Mouse (Mus musculus) ES-Bruce4 (cell line): Measurements from ENCODE around the gene Tmem263. TPM values are rescaled to one million over a fixed set of nuclear protein-coding genes. Genes with fewer than 3 reads are reported as not detected.

Experiments
- H3K27ac ChIP-seq: 2 replicates; pipeline ENCODE4 v1.5.1; 2012; ENCODE audit warnings: low read length, inconsistent platforms; ENCODE audit not compliant: insufficient read depth
- H3K27me3 ChIP-seq: 2 replicates; pipeline ENCODE4 v1.6.1; 2012; ENCODE audit warnings: mild to moderate bottlenecking, low read length, inconsistent platforms; ENCODE audit not compliant: control insufficient read depth, poor library complexity, insufficient read depth, severe bottlenecking
- H3K36me3 ChIP-seq: 2 replicates; pipeline ENCODE4 v1.6.1; 2012; ENCODE audit warnings: inconsistent platforms, mild to moderate bottlenecking, low read length, moderate library complexity; ENCODE audit not compliant: control insufficient read depth, poor library complexity, insufficient read depth, severe bottlenecking
- H3K4me1 ChIP-seq: one replicate; pipeline ENCODE4 v1.8.1; 2011; ENCODE audit warnings: low read length; ENCODE audit not compliant: control insufficient read depth, insufficient read depth
- H3K4me3 ChIP-seq: 2 replicates; pipeline ENCODE4 v1.5.1; 2011; ENCODE audit warnings: low read depth, mild to moderate bottlenecking, low read length
- H3K9ac ChIP-seq: 2 replicates; pipeline ENCODE4 v1.6.1; 2012; ENCODE audit warnings: low read depth, mild to moderate bottlenecking, inconsistent platforms; ENCODE audit not compliant: poor library complexity, severe bottlenecking
- H3K9me3 ChIP-seq: replicated peaks from 2 replicates; pipeline ENCODE4 v1.6.1; 2012; ENCODE audit warnings: mild to moderate bottlenecking, low read length, inconsistent platforms; ENCODE audit not compliant: control insufficient read depth, poor library complexity, insufficient read depth, severe bottlenecking
- CTCF ChIP-seq: IDR thresholded peaks from one replicate; pipeline ENCODE4 v1.8.1; 2011; ENCODE audit warnings: low read depth, low read length
- EP300 ChIP-seq: IDR thresholded peaks from 2 replicates; pipeline ENCODE4 v1.6.1; 2011; ENCODE audit warnings: low read depth, low read length; ENCODE audit not compliant: insufficient read depth
- POLR2A ChIP-seq: IDR thresholded peaks from one replicate; pipeline ENCODE4 v1.8.1; 2011; ENCODE audit warnings: low read length; ENCODE audit not compliant: insufficient read depth
- polyA plus RNA-seq: library from polyadenylated mRNA; stranded (reverse); fragments of >200 nt; gene quantifications from 2 replicates; pipeline ENCODE4 v1.2.4, GENCODE M21; 2011; ENCODE audit warnings: low read depth; ENCODE audit not compliant: missing spikeins, insufficient read depth, insufficient read length

Tmem263 gene
- polyA plus RNA-seq, 1 experiment: 24.0 TPM

DNA sequence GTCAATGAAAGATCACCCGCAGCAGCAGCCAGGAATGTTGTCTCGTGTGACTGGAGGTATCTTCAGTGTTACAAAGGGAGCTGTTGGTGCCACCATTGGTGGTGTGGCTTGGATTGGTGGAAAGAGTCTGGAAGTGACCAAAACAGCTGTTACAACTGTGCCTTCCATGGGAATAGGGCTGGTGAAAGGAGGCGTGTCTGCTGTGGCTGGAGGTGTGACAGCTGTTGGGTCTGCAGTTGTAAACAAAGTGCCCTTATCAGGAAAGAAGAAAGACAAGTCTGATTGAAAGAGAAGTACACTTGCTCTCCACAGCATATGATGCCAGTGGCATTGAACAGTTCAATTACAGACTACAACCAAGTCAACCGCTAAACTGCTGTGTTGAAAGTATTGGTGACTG, 12.0 kb downstream of the Tmem263 start:
- peaks cover 5% of the 10 kb centered on the region for H3K36me3 ChIP-seq
- no peak overlapping the region for H3K27ac ChIP-seq
- H3K27me3 ChIP-seq: no peaks in the 10 kb centered on the region
- no peak overlapping the region for H3K4me3 ChIP-seq
- H3K9me3 ChIP-seq: no peaks in the 10 kb centered on the region
- TF ChIP-seq CTCF (no peak), EP300 (no peak), POLR2A (no peak)
- H3K4me1 ChIP-seq: no peaks in the 10 kb centered on the region
- H3K9ac ChIP-seq: no peak overlapping the region

- no peak for TF ChIP-seq CTCF
- no peak for TF ChIP-seq POLR2A
- TF ChIP-seq EP300: no peak
- peaks cover 14% of the 10 kb centered on the region for H3K36me3 ChIP-seq
- H3K9me3 ChIP-seq: no peaks in the 10 kb centered on the region
- H3K4me1 ChIP-seq: no peaks in the 10 kb centered on the region
- no peaks in the 10 kb centered on the region for H3K27me3 ChIP-seq
- no peak overlapping the region for H3K27ac ChIP-seq
- H3K9ac ChIP-seq: no peak overlapping the region
- H3K4me3 ChIP-seq: no peak overlapping the region
Observed at GRCm38 (mm10) chr10:85125184-85125583, 22.8 kb downstream of the Tmem263 start.

- Histone ChIP-seq H3K4me3 (peak within 1 kb of the TSS; percentile 81), H3K9ac (peak within 1 kb of the TSS; percentile 59), H3K4me1 (no peaks in the 10 kb centered on the region), H3K9me3 (no peaks in the 10 kb centered on the region), H3K36me3 (no peaks in the 10 kb centered on the region), H3K27ac (no peak within 1 kb of the TSS), H3K27me3 (no peaks in the 10 kb centered on the region)
- no peak for TF ChIP-seq EP300
- peak; percentile 79 for TF ChIP-seq POLR2A
- TF ChIP-seq CTCF: peak; percentile 14
Observed at GRCm38 (mm10) chr10:85127395-85128287, 25.2 kb downstream of the Tmem263 start, which contains the start of gene Mterf2. Mterf2 (minus strand) TSS chr10:85128027.

DNA sequence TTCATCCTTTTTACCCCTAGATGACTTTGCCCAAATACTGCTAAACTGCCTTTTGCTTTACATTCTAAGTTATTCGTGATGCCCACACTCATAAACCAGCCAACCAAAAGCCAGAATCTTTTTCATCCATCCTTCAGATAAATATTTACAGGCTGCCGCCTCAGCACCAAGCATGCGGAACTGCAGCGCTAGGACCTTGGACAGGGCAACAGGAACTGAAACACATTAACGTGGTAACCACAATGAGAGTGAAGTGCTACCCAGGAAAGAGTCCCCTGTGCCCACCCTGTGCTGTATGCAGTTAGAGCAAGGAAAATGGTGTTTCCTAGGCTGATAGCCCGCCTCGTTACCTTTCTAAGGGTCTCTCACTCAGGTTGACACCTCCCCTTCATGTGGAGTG, 26.0 kb downstream of the Tmem263 start:
- H3K4me3 ChIP-seq: no peak overlapping the region
- no peaks in the 10 kb centered on the region for H3K9me3 ChIP-seq
- no peak overlapping the region for H3K9ac ChIP-seq
- TF ChIP-seq POLR2A: no peak
- TF ChIP-seq EP300: no peak
- TF ChIP-seq CTCF: no peak
- H3K27ac ChIP-seq: no peak overlapping the region
- no peaks in the 10 kb centered on the region for H3K4me1 ChIP-seq
- no peaks in the 10 kb centered on the region for H3K36me3 ChIP-seq
- H3K27me3 ChIP-seq: no peaks in the 10 kb centered on the region

GRCm38 (mm10) chr10:85136573-85136972, 34.1 kb downstream of the Tmem263 start:
- Histone ChIP-seq H3K4me3 (no peak overlapping the region), H3K27ac (no peak overlapping the region), H3K4me1 (no peaks in the 10 kb centered on the region), H3K27me3 (no peaks in the 10 kb centered on the region), H3K36me3 (no peaks in the 10 kb centered on the region), H3K9ac (no peak overlapping the region), H3K9me3 (no peaks in the 10 kb centered on the region)
- TF ChIP-seq CTCF (no peak), POLR2A (no peak), EP300 (no peak)

GRCm38 (mm10) chr10:85141465-85141864, 39.0 kb downstream of the Tmem263 start:
- Histone ChIP-seq H3K36me3 (peaks cover 7% of the 10 kb centered on the region; the same call in 1 of the 2 replicates), H3K27ac (no peak overlapping the region), H3K27me3 (no peaks in the 10 kb centered on the region), H3K9ac (no peak overlapping the region), H3K4me3 (no peak overlapping the region), H3K4me1 (no peaks in the 10 kb centered on the region), H3K9me3 (no peaks in the 10 kb centered on the region)
- no peak for TF ChIP-seq EP300
- TF ChIP-seq CTCF: no peak
- no peak for TF ChIP-seq POLR2A
